Mouse (Mus musculus) thymus, postnatal 10 days (tissue): ENCODE data around the gene R3hdm2.

Experiments used
- DNase-seq, 2 experiments: peaks; one replicate each; pipeline ENCODE4 v3.0.0; 2021; ENCODE audit warnings: low spot score in 2 of 2

R3hdm2 gene

GRCm38 (mm10) chr10:127544375-127544774 lies 164.2 kb downstream of the R3hdm2 start:
- no peak for DNase-seq

- DNase-seq, result no peak
Measured at GRCm38 (mm10) chr10:127546505-127546904, 166.4 kb downstream of the R3hdm2 start.

- DNase-seq, result no peak
Measured at GRCm38 (mm10) chr10:127548236-127548635, 168.1 kb downstream of the R3hdm2 start.
